Mouse (Mus musculus) layer of hippocampus, adult 6 months (tissue): ENCODE measurements around the gene 2900011O08Rik. TPM values are rescaled to one million over a fixed set of nuclear protein-coding genes. Genes with fewer than 3 reads are reported as not detected.

Experiments used
- long read RNA-seq, 2 experiments: library from polyadenylated mRNA; unstranded; transcript quantifications; one replicate each; pipeline ENCODE4 v2.0.0; 2019 to 2020
- microRNA-seq: library from miRNA; unstranded; fragments of <30 nt; microRNA quantifications from one replicate; pipeline ENCODE4 v1.2.0, GENCODE M21; 2020
- polyA plus RNA-seq: library from polyadenylated mRNA; unstranded; fragments of <200 nt; fragmentation: Nextera tagmentation; gene quantifications from 2 replicates; pipeline ENCODE4 v1.2.3, GENCODE M21; 2021

The 2900011O08Rik gene
- 137 and 158 TPM in 2 replicates for polyA plus RNA-seq
- long read RNA-seq, experiment 1, transcript 2900011O08Rik-201 (6 exons, 2,394 nt): major isoform, 229 of 296 reads
- long read RNA-seq, experiment 1, partial matches to known transcripts: 51 of 296 reads
- long read RNA-seq, experiment 1, other reads (novel, unspliced or antisense): 14 of 296 reads
- long read RNA-seq, experiment 2, transcript 2900011O08Rik-201 (6 exons, 2,394 nt): major isoform, 868 of 936 reads
- long read RNA-seq, experiment 2, transcript 2900011O08Rik-202 (5 exons, 954 nt): minor isoform, 5 of 936 reads
- long read RNA-seq, experiment 2, partial matches to known transcripts: 25 of 936 reads
- long read RNA-seq, experiment 2, other reads (novel, unspliced or antisense): 38 of 936 reads

GRCm38 (mm10) chr16:13986574-13987478 lies at the start of gene 2900011O08Rik, which contains the start of gene Ifitm7:
2900011O08Rik (plus strand) TSS chr16:13986604.
Ifitm7 (minus strand) TSS chr16:13986888.

Small RNAs within 50 kb of the gene (microRNA-seq; reads per million reads assigned to microRNA genes)
- gene Gm27671: not detected

Other genes starting within 250 kb of the 2900011O08Rik start
- 52.0 and 70.3 TPM in 2 replicates for gene Rrn3, start 205.9 kb upstream of the 2900011O08Rik start, polyA plus RNA-seq
- 179 and 187 TPM in 2 replicates for gene Ntan1, start 167.8 kb upstream of the 2900011O08Rik start, polyA plus RNA-seq
- gene Pdxdc1, start 83.5 kb upstream of the 2900011O08Rik start, polyA plus RNA-seq: 39.8 and 40.4 TPM in 2 replicates
- gene Mpv17l, start 83.4 kb upstream of the 2900011O08Rik start, polyA plus RNA-seq: 61.9 and 69.1 TPM in 2 replicates
- 0.36 and 0.41 TPM in 2 replicates for gene Ifitm7, start 284 bp downstream of the 2900011O08Rik start, polyA plus RNA-seq
- gene Nde1, start 176.7 kb downstream of the 2900011O08Rik start, polyA plus RNA-seq: 26.4 and 26.6 TPM in 2 replicates
- gene Marf1, start 176.7 kb downstream of the 2900011O08Rik start, polyA plus RNA-seq: 15.7 and 27.6 TPM in 2 replicates